Mouse (Mus musculus): ENCODE data around the gene F8a. TPM values are rescaled to one million over a fixed set of nuclear protein-coding genes. Genes with fewer than 3 reads are reported as not detected.
"Not testable (repeated sequence)": the region's sequence is repeated elsewhere in the genome, so short reads cannot be mapped to it uniquely, and the experiment has no call there.

Gene F8a
- polyA plus RNA-seq, 1 experiment from 2014 or later = 9.2 TPM

- H3K4me3 ChIP-seq (ENCODE audit: low read depth, low read length); H3K9ac ChIP-seq (ENCODE audit: low read length); H3K27ac ChIP-seq (replicated peaks; ENCODE audit: low read depth, low read length); H3K4me1 ChIP-seq (ENCODE audit: control insufficient read depth, insufficient read depth, low read length); ATAC-seq (ENCODE audit: insufficient number of reproducible peaks, low FRiP score, low TSS enrichment, low read depth); H3K9me3 ChIP-seq (ENCODE audit: control insufficient read depth, low read length); DNase-seq (ENCODE audit: low spot score); H3K27me3 ChIP-seq (ENCODE audit: control insufficient read depth, insufficient read depth, low read length); H3K36me3 ChIP-seq (ENCODE audit: control insufficient read depth, insufficient read depth, low read length); H3K4me2 ChIP-seq (ENCODE audit: low read depth, severe bottlenecking): not testable (repeated sequence)
- 94% methylated on average over 14 of the region's 14 CpGs for WGBS
Measured at GRCm38 (mm10) chrX:73265270-73265669, 37.2 kb downstream of the F8a start, which contains the start of gene Xlr3c. Xlr3c (minus strand) TSS chrX:73265390.

Other genes with a start within 250 kb of the F8a start
- 4.7 and 4.8 TPM in 2 replicates for gene Zfp185, start 241.0 kb upstream of the F8a start, polyA plus RNA-seq (2014; fragmentation: Nextera tagmentation; extraction: Ambion mirVana)
- gene Pnma5, start 191.2 kb upstream of the F8a start, polyA plus RNA-seq (2014; fragmentation: Nextera tagmentation; extraction: Ambion mirVana) = not detected in 2 replicates
- gene Pnma3, start 163.5 kb upstream of the F8a start, polyA plus RNA-seq (2014; fragmentation: Nextera tagmentation; extraction: Ambion mirVana) = 0.07 and 0.15 TPM in 2 replicates
- gene Xlr4a, start 145.8 kb upstream of the F8a start, polyA plus RNA-seq (2014; fragmentation: Nextera tagmentation; extraction: Ambion mirVana) = 0.43 and 1.5 TPM in 2 replicates
- gene Xlr3a, start 131.2 kb upstream of the F8a start, polyA plus RNA-seq (2014; fragmentation: Nextera tagmentation; extraction: Ambion mirVana) = 3.5 and 3.7 TPM in 2 replicates
- not detected in 2 replicates for gene Gm14685, start 111.2 kb upstream of the F8a start, polyA plus RNA-seq (2014; fragmentation: Nextera tagmentation; extraction: Ambion mirVana)
- not detected in 2 replicates for gene Xlr5b, start 79.5 kb upstream of the F8a start, polyA plus RNA-seq (2014; fragmentation: Nextera tagmentation; extraction: Ambion mirVana)
- gene DXBay18, start 78.8 kb upstream of the F8a start, polyA plus RNA-seq (2014; fragmentation: Nextera tagmentation; extraction: Ambion mirVana) = not detected in 2 replicates
- not detected in 2 replicates for gene Spin2d, start 51.3 kb upstream of the F8a start, polyA plus RNA-seq (2014; fragmentation: Nextera tagmentation; extraction: Ambion mirVana)
- 14.6 and 16.8 TPM in 2 replicates for gene Xlr3b, start 36.1 kb upstream of the F8a start, polyA plus RNA-seq (2014; fragmentation: Nextera tagmentation; extraction: Ambion mirVana)
- 0.51 and 0.91 TPM in 2 replicates for gene Xlr4b, start 14.0 kb upstream of the F8a start, polyA plus RNA-seq (2014; fragmentation: Nextera tagmentation; extraction: Ambion mirVana)
- not detected in 2 replicates for gene Xlr4c, start 14.8 kb downstream of the F8a start, polyA plus RNA-seq (2014; fragmentation: Nextera tagmentation; extraction: Ambion mirVana)
- 0.12 and 0.17 TPM in 2 replicates for gene Xlr3c, start 37.1 kb downstream of the F8a start, polyA plus RNA-seq (2014; fragmentation: Nextera tagmentation; extraction: Ambion mirVana)
- gene Xlr5a, start 64.7 kb downstream of the F8a start, polyA plus RNA-seq (2014; fragmentation: Nextera tagmentation; extraction: Ambion mirVana) = not detected in 2 replicates
- not detected in 2 replicates for gene Xlr5c, start 64.7 kb downstream of the F8a start, polyA plus RNA-seq (2014; fragmentation: Nextera tagmentation; extraction: Ambion mirVana)
- gene Gm45015, start 108.5 kb downstream of the F8a start, polyA plus RNA-seq (2014; fragmentation: Nextera tagmentation; extraction: Ambion mirVana) = not detected in 2 replicates
- 21.6 and 24.9 TPM in 2 replicates for gene Zfp275, start 114.3 kb downstream of the F8a start, polyA plus RNA-seq (2014; fragmentation: Nextera tagmentation; extraction: Ambion mirVana)
- gene Gm18336, start 170.4 kb downstream of the F8a start, polyA plus RNA-seq (2014; fragmentation: Nextera tagmentation; extraction: Ambion mirVana) = not detected in 2 replicates
- gene Zfp92, start 182.8 kb downstream of the F8a start, polyA plus RNA-seq (2014; fragmentation: Nextera tagmentation; extraction: Ambion mirVana) = 0.19 and 0.27 TPM in 2 replicates
- not detected in 2 replicates for gene Trex2, start 207.1 kb downstream of the F8a start, polyA plus RNA-seq (2014; fragmentation: Nextera tagmentation; extraction: Ambion mirVana)
- gene Haus7, start 230.8 kb downstream of the F8a start, polyA plus RNA-seq (2014; fragmentation: Nextera tagmentation; extraction: Ambion mirVana) = 95.0 and 99.5 TPM in 2 replicates

Measured in limb, embryonic 11.5 days (tissue).